Mouse (Mus musculus): ENCODE measurements around the gene Gucy2d. TPM values are rescaled to one million over a fixed set of nuclear protein-coding genes. Genes with fewer than 3 reads are reported as not detected.

The Gucy2d gene
- polyA plus RNA-seq, 1 experiment from 2014 or later, result not detected

GRCm38 (mm10) chr7:98469089-98469488, 28.9 kb downstream of the Gucy2d start:
- H3K4me3 ChIP-seq (ENCODE audit: low read depth, low read length), result no peak overlapping the region
- ATAC-seq (ENCODE audit: low read depth), result no peak
- 43% methylated on average over 3 of the region's 3 CpGs for WGBS (ENCODE audit: insufficient replicate concordance)
- no peak overlapping the region for H3K27ac ChIP-seq (ENCODE audit: low read length)
- H3K9me3 ChIP-seq (replicated peaks; ENCODE audit: control insufficient read depth, low read length), result no peaks in the 10 kb centered on the region
- H3K36me3 ChIP-seq (ENCODE audit: control insufficient read depth, insufficient read depth), result no peaks in the 10 kb centered on the region
- H3K27me3 ChIP-seq (ENCODE audit: control insufficient read depth, insufficient read depth, low read depth, low read length), result no peaks in the 10 kb centered on the region
- H3K9ac ChIP-seq (ENCODE audit: low read depth, low read length), result no peak overlapping the region
- H3K4me2 ChIP-seq (ENCODE audit: low read depth, low read length), result no peak overlapping the region
- H3K4me1 ChIP-seq (ENCODE audit: control insufficient read depth, low read depth, low read length), result no peaks in the 10 kb centered on the region

- Histone ChIP-seq H3K27me3 (ENCODE audit: control insufficient read depth, insufficient read depth, low read depth, low read length) (no peaks in the 10 kb centered on the region), H3K9me3 (replicated peaks; ENCODE audit: control insufficient read depth, low read length) (no peaks in the 10 kb centered on the region), H3K4me2 (ENCODE audit: low read depth, low read length) (no peak overlapping the region), H3K27ac (ENCODE audit: low read length) (no peak overlapping the region), H3K36me3 (ENCODE audit: control insufficient read depth, insufficient read depth) (no peaks in the 10 kb centered on the region), H3K4me3 (ENCODE audit: low read depth, low read length) (no peak overlapping the region), H3K4me1 (ENCODE audit: control insufficient read depth, low read depth, low read length) (no peaks in the 10 kb centered on the region), H3K9ac (ENCODE audit: low read depth, low read length) (no peak overlapping the region)
- WGBS (ENCODE audit: insufficient replicate concordance), result 48% methylated on average over 2 of the region's 2 CpGs
- ATAC-seq (ENCODE audit: low read depth), result no peak
Measured at GRCm38 (mm10) chr7:98472529-98472928, 32.3 kb downstream of the Gucy2d start.

- H3K9ac ChIP-seq (ENCODE audit: low read depth, low read length), result no peak overlapping the region
- no peak overlapping the region for H3K4me2 ChIP-seq (ENCODE audit: low read depth, low read length)
- no peaks in the 10 kb centered on the region for H3K4me1 ChIP-seq (ENCODE audit: control insufficient read depth, low read depth, low read length)
- no peaks in the 10 kb centered on the region for H3K9me3 ChIP-seq (replicated peaks; ENCODE audit: control insufficient read depth, low read length)
- no peaks in the 10 kb centered on the region for H3K27me3 ChIP-seq (ENCODE audit: control insufficient read depth, insufficient read depth, low read depth, low read length)
- no peaks in the 10 kb centered on the region for H3K36me3 ChIP-seq (ENCODE audit: control insufficient read depth, insufficient read depth)
- H3K27ac ChIP-seq (ENCODE audit: low read length), result no peak overlapping the region
- no peak overlapping the region for H3K4me3 ChIP-seq (ENCODE audit: low read depth, low read length)
- no peak for ATAC-seq (ENCODE audit: low read depth)
- WGBS (ENCODE audit: insufficient replicate concordance), result 0% methylated on average over 1 of the region's 1 CpGs
Measured at GRCm38 (mm10) chr7:98474558-98474957, 34.3 kb downstream of the Gucy2d start.

GRCm38 (mm10) chr7:98477153-98477552, 36.9 kb downstream of the Gucy2d start:
- no peak overlapping the region for H3K4me2 ChIP-seq (ENCODE audit: low read depth, low read length)
- H3K36me3 ChIP-seq (ENCODE audit: control insufficient read depth, insufficient read depth), result no peaks in the 10 kb centered on the region
- H3K4me3 ChIP-seq (ENCODE audit: low read depth, low read length), result no peak overlapping the region
- no peak overlapping the region for H3K27ac ChIP-seq (ENCODE audit: low read length)
- H3K4me1 ChIP-seq (ENCODE audit: control insufficient read depth, low read depth, low read length), result no peaks in the 10 kb centered on the region
- H3K9ac ChIP-seq (ENCODE audit: low read depth, low read length), result no peak overlapping the region
- H3K9me3 ChIP-seq (replicated peaks; ENCODE audit: control insufficient read depth, low read length), result no peaks in the 10 kb centered on the region
- no peaks in the 10 kb centered on the region for H3K27me3 ChIP-seq (ENCODE audit: control insufficient read depth, insufficient read depth, low read depth, low read length)
- WGBS (ENCODE audit: insufficient replicate concordance), result 66% methylated on average over 4 of the region's 4 CpGs
- ATAC-seq (ENCODE audit: low read depth), result no peak

- WGBS (ENCODE audit: insufficient replicate concordance), result 50% methylated on average over 1 of the region's 1 CpGs
- H3K27me3 ChIP-seq (ENCODE audit: control insufficient read depth, insufficient read depth, low read depth, low read length), result no peaks in the 10 kb centered on the region
- no peak overlapping the region for H3K4me3 ChIP-seq (ENCODE audit: low read depth, low read length)
- no peak overlapping the region for H3K27ac ChIP-seq (ENCODE audit: low read length)
- H3K9me3 ChIP-seq (replicated peaks; ENCODE audit: control insufficient read depth, low read length), result no peaks in the 10 kb centered on the region
- H3K36me3 ChIP-seq (ENCODE audit: control insufficient read depth, insufficient read depth), result no peaks in the 10 kb centered on the region
- no peak overlapping the region for H3K4me2 ChIP-seq (ENCODE audit: low read depth, low read length)
- H3K4me1 ChIP-seq (ENCODE audit: control insufficient read depth, low read depth, low read length), result no peaks in the 10 kb centered on the region
- no peak overlapping the region for H3K9ac ChIP-seq (ENCODE audit: low read depth, low read length)
- no peak for ATAC-seq (ENCODE audit: low read depth)
Measured at GRCm38 (mm10) chr7:98480481-98480880, 40.3 kb downstream of the Gucy2d start.

- Histone ChIP-seq H3K4me1 (ENCODE audit: control insufficient read depth, low read depth, low read length) (no peaks in the 10 kb centered on the region), H3K9me3 (replicated peaks; ENCODE audit: control insufficient read depth, low read length) (no peaks in the 10 kb centered on the region), H3K27me3 (ENCODE audit: control insufficient read depth, insufficient read depth, low read depth, low read length) (no peaks in the 10 kb centered on the region), H3K9ac (ENCODE audit: low read depth, low read length) (no peak overlapping the region), H3K4me3 (ENCODE audit: low read depth, low read length) (no peak overlapping the region), H3K27ac (ENCODE audit: low read length) (no peak overlapping the region), H3K36me3 (ENCODE audit: control insufficient read depth, insufficient read depth) (no peaks in the 10 kb centered on the region), H3K4me2 (ENCODE audit: low read depth, low read length) (no peak overlapping the region)
- no peak for ATAC-seq (ENCODE audit: low read depth)
- whole genome bisulfite sequencing (ENCODE audit: insufficient replicate concordance), result 24% methylated on average over 9 of the region's 9 CpGs
Measured at GRCm38 (mm10) chr7:98481066-98481734, 41.0 kb downstream of the Gucy2d start.

GRCm38 (mm10) chr7:98481861-98482260, 41.6 kb downstream of the Gucy2d start:
- Histone ChIP-seq H3K9ac (ENCODE audit: low read depth, low read length) (no peak overlapping the region), H3K9me3 (replicated peaks; ENCODE audit: control insufficient read depth, low read length) (no peaks in the 10 kb centered on the region), H3K4me3 (ENCODE audit: low read depth, low read length) (no peak overlapping the region), H3K36me3 (ENCODE audit: control insufficient read depth, insufficient read depth) (no peaks in the 10 kb centered on the region), H3K4me1 (ENCODE audit: control insufficient read depth, low read depth, low read length) (no peaks in the 10 kb centered on the region), H3K27ac (ENCODE audit: low read length) (no peak overlapping the region), H3K27me3 (ENCODE audit: control insufficient read depth, insufficient read depth, low read depth, low read length) (no peaks in the 10 kb centered on the region), H3K4me2 (ENCODE audit: low read depth, low read length) (no peak overlapping the region)
- 65% methylated on average over 8 of the region's 8 CpGs for WGBS (ENCODE audit: insufficient replicate concordance)
- no peak for ATAC-seq (ENCODE audit: low read depth)

GRCm38 (mm10) chr7:98482551-98483267, 42.5 kb downstream of the Gucy2d start:
- Histone ChIP-seq H3K27me3 (ENCODE audit: control insufficient read depth, insufficient read depth, low read depth, low read length) (no peaks in the 10 kb centered on the region), H3K9ac (ENCODE audit: low read depth, low read length) (no peak overlapping the region), H3K27ac (ENCODE audit: low read length) (no peak overlapping the region), H3K4me3 (ENCODE audit: low read depth, low read length) (no peak overlapping the region), H3K36me3 (ENCODE audit: control insufficient read depth, insufficient read depth) (no peaks in the 10 kb centered on the region), H3K4me1 (ENCODE audit: control insufficient read depth, low read depth, low read length) (no peaks in the 10 kb centered on the region), H3K4me2 (ENCODE audit: low read depth, low read length) (no peak overlapping the region), H3K9me3 (replicated peaks; ENCODE audit: control insufficient read depth, low read length) (no peaks in the 10 kb centered on the region)
- WGBS (ENCODE audit: insufficient replicate concordance), result 44% methylated on average over 12 of the region's 12 CpGs
- ATAC-seq (ENCODE audit: low read depth), result peak; percentile 33

GRCm38 (mm10) chr7:98483268-98483607, 43.0 kb downstream of the Gucy2d start:
- no peaks in the 10 kb centered on the region for H3K36me3 ChIP-seq (ENCODE audit: control insufficient read depth, insufficient read depth)
- no peaks in the 10 kb centered on the region for H3K9me3 ChIP-seq (replicated peaks; ENCODE audit: control insufficient read depth, low read length)
- no peak overlapping the region for H3K4me3 ChIP-seq (ENCODE audit: low read depth, low read length)
- H3K4me1 ChIP-seq (ENCODE audit: control insufficient read depth, low read depth, low read length), result no peaks in the 10 kb centered on the region
- no peak overlapping the region for H3K27ac ChIP-seq (ENCODE audit: low read length)
- H3K9ac ChIP-seq (ENCODE audit: low read depth, low read length), result no peak overlapping the region
- H3K4me2 ChIP-seq (ENCODE audit: low read depth, low read length), result no peak overlapping the region
- 29% methylated on average over 8 of the region's 8 CpGs for WGBS (ENCODE audit: insufficient replicate concordance)
- ATAC-seq (ENCODE audit: low read depth), result no peak
- H3K27me3 ChIP-seq (ENCODE audit: control insufficient read depth, insufficient read depth, low read depth, low read length), result no peaks in the 10 kb centered on the region
